Mouse (Mus musculus) kidney, postnatal 0 days (tissue): ENCODE measurements around the gene Lrrc74a. TPM values are rescaled to one million over a fixed set of nuclear protein-coding genes. Genes with fewer than 3 reads are reported as not detected.

Source experiments
- ATAC-seq: fragments of 200-750 bp; cut with Nextera tagmentation; replicated peaks from 2 replicates; pipeline ENCODE4 v1.8.0; 2017; ENCODE audit warnings: low read depth, moderate number of reproducible peaks, moderate TSS enrichment, moderate library complexity; ENCODE audit not compliant: low FRiP score
- DNase-seq: peaks from one replicate; pipeline ENCODE4 v3.0.0-alpha.2; 2016; ENCODE audit warnings: low spot score
- H3K27ac ChIP-seq: fragments of 300-500 bp; sonication (generic); 2 replicates; pipeline ENCODE4 v1.5.1; 2014; ENCODE audit warnings: mild to moderate bottlenecking
- H3K27me3 ChIP-seq: fragments of 300-500 bp; sonication (generic); 2 replicates; pipeline ENCODE4 v1.6.1; 2014; ENCODE audit warnings: low read length, mixed read lengths; ENCODE audit not compliant: insufficient read depth
- H3K36me3 ChIP-seq: fragments of 300-500 bp; sonication (generic); 2 replicates; pipeline ENCODE4 v1.6.1; 2014; ENCODE audit warnings: low read length, mixed read lengths; ENCODE audit not compliant: insufficient read depth
- H3K4me1 ChIP-seq: fragments of 300-500 bp; sonication (generic); replicated peaks from 2 replicates; pipeline ENCODE4 v1.6.1; 2014; ENCODE audit warnings: antibody characterized with exemption, low read length, mixed read lengths; ENCODE audit not compliant: insufficient read depth
- H3K4me2 ChIP-seq: fragments of 300-500 bp; sonication (generic); 2 replicates; pipeline ENCODE4 v1.6.1; 2014; ENCODE audit warnings: mild to moderate bottlenecking, low read length, moderate library complexity, mixed read lengths
- H3K4me3 ChIP-seq: fragments of 300-500 bp; sonication (generic); replicated peaks from 2 replicates; pipeline ENCODE4 v1.5.1; 2014; ENCODE audit warnings: low read depth, low read length
- H3K9ac ChIP-seq: fragments of 300-500 bp; sonication (generic); 2 replicates; pipeline ENCODE4 v1.6.1; 2014; ENCODE audit warnings: low read depth, low read length
- H3K9me3 ChIP-seq: fragments of 300-500 bp; sonication (generic); replicated peaks from 2 replicates; pipeline ENCODE4 v1.6.1; 2016; ENCODE audit warnings: low read length, inconsistent platforms, mixed read lengths
- CTCF ChIP-seq: IDR thresholded peaks from 2 replicates; pipeline ENCODE4 v1.5.1; 2016; ENCODE audit warnings: antibody characterized with exemption, low read depth, mild to moderate bottlenecking, moderate library complexity
- WGBS: fragments of 180-500 bp; shearing (Covaris S2); extraction: QIAGEN DNeasy Blood & Tissue Kit; methylation state at CpG from one replicate; pipeline ENCODE4 v1.1.7; 2014; 5-methylcytosine and 5-hydroxymethylcytosine counted together
- polyA plus RNA-seq: library from polyadenylated mRNA; unstranded; fragments of >200 nt; fragmentation: Nextera tagmentation; extraction: Ambion mirVana; gene quantifications from 2 replicates; pipeline ENCODE4 v1.2.1, GENCODE M21; 2015

Lrrc74a gene
- polyA plus RNA-seq, 1 experiment from 2014 or later = not detected

DNA sequence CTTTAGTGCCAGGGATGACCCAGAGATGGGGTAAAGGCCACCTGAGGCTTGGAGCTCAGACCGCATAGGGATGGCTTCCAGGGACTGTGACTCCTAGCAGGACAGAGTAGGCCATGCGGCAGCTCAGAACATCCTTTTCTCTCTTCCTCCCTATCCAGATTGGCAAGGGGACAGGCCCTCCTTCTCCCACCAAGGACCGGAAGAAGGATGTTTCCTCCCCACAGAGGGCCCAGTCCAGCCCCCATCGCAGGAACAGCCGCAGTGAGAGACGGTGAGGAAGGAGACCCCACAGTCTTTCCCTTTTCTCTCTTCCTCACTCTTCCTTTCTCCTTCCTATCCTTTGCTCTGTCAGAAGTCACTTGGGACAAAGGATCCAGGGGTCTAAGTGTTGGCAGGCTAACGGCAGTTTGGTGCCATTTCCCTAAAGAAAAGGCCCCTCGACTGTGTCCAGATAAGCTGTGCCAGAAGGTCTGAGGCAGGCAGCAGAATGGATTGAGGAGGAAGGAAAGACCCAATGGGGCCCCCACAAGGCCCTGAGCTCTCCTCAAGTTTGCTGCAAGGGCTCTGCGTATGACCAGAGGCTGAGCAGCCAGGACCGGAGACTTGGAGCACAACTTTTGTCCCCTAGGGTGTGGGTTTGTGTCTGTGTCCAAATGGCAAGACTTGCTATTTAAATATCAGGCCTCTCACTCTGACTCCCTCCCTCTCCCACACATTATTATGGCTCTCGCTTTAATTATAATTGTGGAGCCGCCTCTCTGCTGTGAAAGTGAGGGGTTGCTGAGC is 43.3 kb upstream of the Lrrc74a start:
- WGBS = 67% methylated on average over 12 of the region's 12 CpGs
- no peak for DNase-seq
- Histone ChIP-seq H3K36me3 (no peaks in the 10 kb centered on the region), H3K27me3 (no peaks in the 10 kb centered on the region), H3K4me3 (no peak overlapping the region), H3K9ac (no peak overlapping the region), H3K4me2 (no peak overlapping the region), H3K9me3 (no peaks in the 10 kb centered on the region), H3K27ac (peak overlapping the region; percentile 48), H3K4me1 (0 out of 2 replicates have a peak, but pooled peaks cover 3% of the 10 kb centered on the region)
- TF ChIP-seq CTCF = no peak
- no peak for ATAC-seq

DNA sequence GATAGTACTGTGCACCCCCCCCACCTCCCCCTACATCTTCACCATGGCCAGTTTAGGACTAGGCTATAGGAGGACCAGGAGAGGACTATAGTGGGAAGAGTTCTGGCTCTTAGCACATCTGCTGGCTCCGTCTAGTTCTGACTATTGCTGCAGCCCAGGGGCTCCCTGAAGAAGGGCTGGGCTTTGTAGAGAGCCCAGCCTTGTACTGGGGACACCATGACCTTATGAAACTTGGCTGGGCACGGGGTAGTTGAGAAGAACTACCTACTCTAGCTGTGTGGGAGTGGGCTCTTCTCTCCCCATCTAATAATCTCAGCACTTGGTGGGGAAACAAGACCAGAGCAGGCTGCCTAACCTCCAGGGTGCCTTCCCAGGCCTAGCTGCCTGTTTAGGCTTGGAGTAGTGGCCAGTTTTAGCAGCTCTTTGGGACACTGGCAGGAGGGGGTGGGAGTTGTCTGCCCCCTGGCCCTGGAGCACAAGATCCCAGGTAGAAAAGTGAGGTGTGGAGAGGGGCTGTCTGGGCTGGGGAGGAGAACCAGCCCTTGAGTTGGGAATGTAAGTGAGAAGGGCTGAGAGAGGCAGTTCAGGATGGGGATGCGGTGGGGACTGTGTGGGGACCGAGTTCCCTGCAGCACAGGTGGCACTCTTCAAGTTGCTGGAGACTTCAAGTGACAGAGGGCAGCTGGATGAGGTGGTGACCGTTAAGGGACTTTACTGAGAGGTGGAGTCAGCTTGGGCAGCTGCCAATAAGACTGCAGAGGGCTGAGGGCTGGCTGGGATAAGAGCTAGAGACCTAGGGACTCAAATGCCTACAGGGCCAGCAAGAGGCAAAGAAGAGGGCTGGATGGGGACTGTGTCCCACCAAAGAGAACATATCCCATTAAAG is 41.5 kb upstream of the Lrrc74a start:
- Histone ChIP-seq H3K4me2 (no peak overlapping the region), H3K27me3 (no peaks in the 10 kb centered on the region), H3K4me1 (0 out of 2 replicates have a peak, but pooled peaks cover 3% of the 10 kb centered on the region), H3K27ac (peak overlapping the region; percentile 5; the same call in 1 of the 2 replicates), H3K36me3 (no peaks in the 10 kb centered on the region), H3K4me3 (no peak overlapping the region), H3K9ac (no peak overlapping the region), H3K9me3 (no peaks in the 10 kb centered on the region)
- TF ChIP-seq CTCF = no peak
- peak; percentile 19; the same call in 1 of the 2 replicates for ATAC-seq
- 31% methylated on average over 5 of the region's 5 CpGs for WGBS
- DNase-seq = peak; percentile 56

DNA sequence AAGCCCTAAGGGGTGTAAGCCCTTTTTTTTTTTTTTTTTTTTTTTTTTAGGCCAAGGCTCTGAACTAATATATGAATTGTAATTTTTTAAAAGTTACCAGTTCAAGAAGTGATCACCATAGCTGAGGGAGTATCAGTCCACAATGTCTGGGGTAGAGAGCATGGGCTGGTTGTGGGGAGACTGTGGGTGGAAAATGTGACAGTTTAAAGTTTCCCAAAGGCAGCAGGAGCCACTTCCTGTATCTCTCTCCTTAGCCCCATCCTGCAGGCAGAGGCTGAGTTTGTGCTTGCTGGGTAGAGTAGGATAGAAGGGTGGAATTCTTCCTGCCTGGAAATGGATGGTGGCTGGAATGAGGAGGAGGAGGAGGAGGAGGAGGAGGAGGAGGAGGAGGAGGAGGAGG is 40.8 kb upstream of the Lrrc74a start:
- no peak overlapping the region for H3K4me2 ChIP-seq
- H3K9me3 ChIP-seq = no peaks in the 10 kb centered on the region
- peak overlapping the region; percentile 5; the same call in 1 of the 2 replicates for H3K27ac ChIP-seq
- no peak overlapping the region for H3K9ac ChIP-seq
- ATAC-seq = no peak
- H3K4me1 ChIP-seq = 0 out of 2 replicates have a peak, but pooled peaks cover 3% of the 10 kb centered on the region
- no peak for TF ChIP-seq CTCF
- no peak overlapping the region for H3K4me3 ChIP-seq
- no peak for DNase-seq
- H3K36me3 ChIP-seq = no peaks in the 10 kb centered on the region
- H3K27me3 ChIP-seq = no peaks in the 10 kb centered on the region

DNA sequence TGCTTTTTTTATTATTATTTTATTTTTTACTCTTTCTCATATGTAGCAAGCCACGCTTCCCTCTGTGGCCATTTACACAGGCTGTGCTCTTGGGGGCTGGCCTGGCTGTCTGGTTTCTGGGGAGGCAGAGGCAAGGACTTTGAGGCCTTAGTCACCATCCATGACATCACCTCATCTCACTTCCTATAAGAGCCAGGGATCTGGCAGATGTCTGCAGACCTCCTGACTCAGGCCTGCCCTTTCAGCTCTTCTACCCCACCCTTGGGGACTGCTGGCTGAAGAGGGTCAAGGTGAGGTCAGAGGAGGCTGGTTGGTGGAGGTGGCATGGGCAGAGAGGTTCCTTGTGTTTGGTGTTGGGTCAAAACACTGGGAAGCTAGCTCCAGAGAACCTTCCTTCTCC is 39.7 kb upstream of the Lrrc74a start:
- H3K9me3 ChIP-seq = no peaks in the 10 kb centered on the region
- ATAC-seq (no peak), DNase-seq (no peak)
- no peak overlapping the region for H3K4me3 ChIP-seq
- no peak overlapping the region for H3K9ac ChIP-seq
- H3K27ac ChIP-seq = no peak overlapping the region
- TF ChIP-seq CTCF = no peak
- H3K36me3 ChIP-seq = no peaks in the 10 kb centered on the region
- H3K27me3 ChIP-seq = no peaks in the 10 kb centered on the region
- WGBS = 85% methylated on average over 1 of the region's 1 CpGs
- no peak overlapping the region for H3K4me2 ChIP-seq
- H3K4me1 ChIP-seq = 0 out of 2 replicates have a peak, but pooled peaks cover 3% of the 10 kb centered on the region

DNA sequence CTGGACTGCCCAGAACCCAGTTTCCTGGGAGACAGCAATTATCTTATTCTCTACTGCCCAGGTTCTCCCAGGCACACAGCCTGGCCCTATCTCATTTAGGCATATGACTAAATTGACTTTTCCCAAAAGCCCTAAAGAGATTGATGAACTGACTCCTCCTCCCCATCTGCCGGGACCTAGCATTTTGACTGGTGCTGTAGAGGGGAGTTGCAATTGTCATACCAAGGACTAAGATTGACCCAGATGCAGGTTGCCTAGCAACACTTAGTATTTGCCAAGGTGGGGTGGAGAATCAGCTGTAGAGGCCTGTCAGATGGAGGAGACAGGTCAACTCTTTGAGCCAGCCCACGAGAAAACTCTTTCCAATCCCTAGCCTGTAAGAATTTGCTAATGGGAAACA is 36.2 kb upstream of the Lrrc74a start:
- Histone ChIP-seq H3K4me3 (no peak overlapping the region), H3K27me3 (no peaks in the 10 kb centered on the region), H3K27ac (no peak overlapping the region), H3K36me3 (no peaks in the 10 kb centered on the region), H3K4me2 (no peak overlapping the region), H3K4me1 (no peaks in the 10 kb centered on the region), H3K9me3 (no peaks in the 10 kb centered on the region), H3K9ac (no peak overlapping the region)
- TF ChIP-seq CTCF = no peak
- ATAC-seq = no peak
- no peak for DNase-seq
- WGBS = 90% methylated on average over 2 of the region's 2 CpGs

DNA sequence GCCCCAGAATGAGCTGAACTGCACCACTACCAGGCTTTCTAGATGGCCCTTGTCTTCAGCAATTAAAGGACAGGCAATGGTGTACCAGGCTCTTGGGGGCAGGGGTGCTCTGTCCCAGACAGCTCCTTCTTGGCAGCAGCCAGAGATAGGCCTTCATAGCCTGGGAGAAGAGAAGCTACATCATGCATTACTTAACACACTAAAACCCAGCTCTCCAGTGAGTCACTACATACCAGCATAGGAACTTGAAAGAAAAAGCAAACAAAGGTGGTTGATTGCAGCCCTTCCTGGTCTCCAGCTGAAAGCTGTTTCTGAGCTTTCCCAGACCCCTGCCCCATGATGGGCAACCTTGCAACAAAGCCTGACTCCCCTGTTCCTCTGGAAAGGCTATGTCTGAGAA is 35.6 kb upstream of the Lrrc74a start:
- Histone ChIP-seq H3K4me2 (no peak overlapping the region), H3K9me3 (no peaks in the 10 kb centered on the region), H3K9ac (no peak overlapping the region), H3K4me1 (no peaks in the 10 kb centered on the region), H3K4me3 (no peak overlapping the region), H3K27me3 (no peaks in the 10 kb centered on the region), H3K27ac (no peak overlapping the region), H3K36me3 (no peaks in the 10 kb centered on the region)
- DNase-seq = no peak
- no peak for ATAC-seq
- no peak for TF ChIP-seq CTCF
